Mouse (Mus musculus) testis, adult 2 months (tissue): ENCODE data around the gene Myct1. TPM values are rescaled to one million over a fixed set of nuclear protein-coding genes. Genes with fewer than 3 reads are reported as not detected.

Source experiments
- H3K27ac ChIP-seq: fragments of 200-500 bp; 2 replicates; pipeline ENCODE4 v1.5.1; 2012; ENCODE audit warnings: low read depth, low read length; ENCODE audit not compliant: control insufficient read depth, insufficient read depth
- H3K27me3 ChIP-seq: fragments of 200-500 bp; 2 replicates; pipeline ENCODE4 v1.6.1; 2012; ENCODE audit warnings: mild to moderate bottlenecking, low read length, moderate library complexity; ENCODE audit not compliant: control insufficient read depth, insufficient read depth
- H3K36me3 ChIP-seq: fragments of 200-500 bp; 2 replicates; pipeline ENCODE4 v1.6.1; 2012; ENCODE audit warnings: mild to moderate bottlenecking, low read length; ENCODE audit not compliant: control insufficient read depth, insufficient read depth
- H3K4me1 ChIP-seq: fragments of 200-500 bp; 2 replicates; pipeline ENCODE4 v1.6.1; 2012; ENCODE audit warnings: low read length; ENCODE audit not compliant: control insufficient read depth, insufficient read depth
- H3K4me3 ChIP-seq: fragments of 200-500 bp; 2 replicates; pipeline ENCODE4 v1.5.1; 2012; ENCODE audit warnings: low read depth, mild to moderate bottlenecking, low read length, moderate library complexity, mixed read lengths; ENCODE audit not compliant: control insufficient read depth
- CTCF ChIP-seq: fragments of 200-500 bp; IDR thresholded peaks from 2 replicates; pipeline ENCODE4 v1.5.1; 2012; ENCODE audit warnings: low read depth, mild to moderate bottlenecking, inconsistent platforms, low read length, moderate library complexity; ENCODE audit not compliant: control insufficient read depth, insufficient read depth, insufficient replicate concordance
- POLR2A ChIP-seq: fragments of 200-500 bp; IDR thresholded peaks from 2 replicates; pipeline ENCODE4 v1.6.1; 2012; ENCODE audit warnings: low read depth, mild to moderate bottlenecking, inconsistent platforms, low read length, moderate library complexity; ENCODE audit not compliant: control insufficient read depth
- polyA plus RNA-seq: library from polyadenylated mRNA; depleted of rRNA; stranded (reverse); fragments of >200 nt; gene quantifications from 2 replicates; pipeline ENCODE4 v1.2.3, GENCODE M21; 2012

The Myct1 gene
- polyA plus RNA-seq, 1 experiment: 0.15 TPM

DNA sequence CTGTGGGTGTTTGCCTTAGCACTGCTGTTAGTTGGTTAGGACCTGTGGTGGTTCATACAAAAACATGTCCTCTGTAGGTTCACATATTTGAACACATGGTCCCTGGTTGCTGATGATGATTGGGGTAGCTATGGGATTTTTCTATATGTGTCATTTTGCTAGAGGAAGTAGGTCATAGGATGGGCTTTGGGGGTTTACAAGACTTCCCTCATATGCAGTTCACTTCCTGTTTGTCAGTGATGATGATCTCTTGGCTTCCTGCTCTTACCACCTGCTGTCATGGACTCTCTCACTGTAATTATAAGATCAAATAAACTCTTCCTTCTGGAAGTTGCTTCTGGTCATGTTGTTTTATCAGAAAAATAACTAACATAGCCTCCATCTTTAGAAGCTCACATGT lies 34.8 kb upstream of the Myct1 start:
- no peaks in the 10 kb centered on the region for H3K27me3 ChIP-seq
- H3K27ac ChIP-seq: no peak overlapping the region
- TF ChIP-seq POLR2A (no peak), CTCF (no peak)
- no peaks in the 10 kb centered on the region for H3K4me1 ChIP-seq
- no peaks in the 10 kb centered on the region for H3K36me3 ChIP-seq
- H3K4me3 ChIP-seq: no peak overlapping the region

DNA sequence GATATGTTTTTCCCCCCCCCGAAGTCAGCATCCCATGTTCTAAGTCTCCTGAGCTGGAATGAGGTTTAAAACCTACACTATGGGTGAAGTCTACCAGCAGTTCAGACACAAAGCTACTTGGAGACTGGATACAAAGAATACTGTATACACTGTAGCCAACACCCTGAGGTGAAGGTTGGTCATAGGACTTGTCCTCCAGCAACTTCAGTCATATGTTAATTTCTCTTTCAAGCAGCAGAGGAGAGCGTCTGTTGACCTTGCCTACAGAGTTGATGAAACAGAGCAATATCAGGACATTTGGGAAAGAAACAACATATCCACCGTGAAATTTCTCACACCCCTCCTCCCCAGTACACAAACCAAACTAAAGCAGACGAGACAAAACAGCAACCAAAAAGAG lies 33.0 kb upstream of the Myct1 start:
- TF ChIP-seq POLR2A: no peak
- no peak for TF ChIP-seq CTCF
- H3K27ac ChIP-seq: no peak overlapping the region
- H3K27me3 ChIP-seq: no peaks in the 10 kb centered on the region
- no peaks in the 10 kb centered on the region for H3K36me3 ChIP-seq
- no peaks in the 10 kb centered on the region for H3K4me1 ChIP-seq
- no peak overlapping the region for H3K4me3 ChIP-seq

DNA sequence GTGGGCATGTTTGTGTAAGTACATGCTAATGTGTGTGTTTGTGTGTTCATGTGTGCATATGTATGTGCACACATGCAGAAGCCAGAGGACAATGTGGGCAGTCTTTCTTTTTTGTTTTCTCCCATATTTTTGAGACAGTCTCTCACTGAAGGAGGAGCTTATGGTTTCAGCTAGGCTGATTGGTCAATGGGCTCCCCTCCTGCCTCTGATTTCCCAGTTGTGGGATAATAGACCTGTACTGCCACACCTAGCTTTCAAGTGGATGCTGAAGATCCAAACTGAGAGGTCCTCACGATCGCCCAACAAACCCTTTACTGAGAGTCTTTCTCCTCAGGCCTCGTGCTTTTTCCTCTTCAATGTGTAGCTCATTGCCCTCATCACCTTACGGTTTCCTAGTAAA lies 31.9 kb upstream of the Myct1 start:
- Histone ChIP-seq H3K4me1 (no peaks in the 10 kb centered on the region), H3K36me3 (no peaks in the 10 kb centered on the region), H3K27me3 (no peaks in the 10 kb centered on the region), H3K27ac (no peak overlapping the region), H3K4me3 (no peak overlapping the region)
- no peak for TF ChIP-seq POLR2A
- no peak for TF ChIP-seq CTCF

DNA sequence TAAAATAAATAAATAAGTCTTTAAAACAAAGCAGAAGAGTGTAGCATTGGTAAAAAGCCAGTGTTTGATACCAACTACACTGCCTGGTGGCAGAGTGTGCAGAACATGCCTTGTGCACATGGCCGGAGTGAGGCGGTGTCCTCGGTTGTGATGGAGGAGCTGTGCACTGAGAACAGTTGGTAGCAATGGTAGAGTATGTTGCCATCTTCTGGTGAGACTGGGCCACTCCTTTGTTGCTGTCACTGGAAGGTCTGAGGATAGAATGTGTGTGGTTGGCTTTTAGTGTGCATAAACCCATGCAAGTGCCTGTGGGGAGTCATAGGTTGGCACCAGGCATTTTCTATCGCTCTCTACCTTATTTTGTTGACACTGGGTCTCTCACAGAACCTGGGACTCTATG lies 24.6 kb upstream of the Myct1 start:
- H3K27ac ChIP-seq: no peak overlapping the region
- H3K4me1 ChIP-seq: no peaks in the 10 kb centered on the region
- H3K27me3 ChIP-seq: no peaks in the 10 kb centered on the region
- TF ChIP-seq POLR2A (no peak), CTCF (no peak)
- H3K4me3 ChIP-seq: no peak overlapping the region
- H3K36me3 ChIP-seq: no peaks in the 10 kb centered on the region

DNA sequence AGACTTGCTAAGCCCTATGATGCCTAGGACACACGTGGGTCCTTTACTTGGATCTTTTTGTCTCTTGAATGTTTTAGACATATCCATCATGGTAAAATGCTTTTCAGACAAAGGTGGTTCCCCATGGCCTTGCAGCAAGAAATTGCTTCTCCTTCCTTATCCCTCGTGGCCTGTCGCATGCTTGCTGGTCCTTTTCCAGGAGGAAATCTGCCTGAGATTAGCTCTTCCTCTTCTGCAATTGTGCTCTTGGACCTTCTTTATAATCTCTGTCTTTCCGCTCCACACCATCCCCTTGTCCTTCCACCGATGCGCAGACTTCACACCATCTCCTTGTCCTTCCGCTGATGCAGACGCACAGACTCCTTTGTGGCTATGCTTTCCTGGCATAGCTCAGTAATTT lies 23.5 kb upstream of the Myct1 start:
- no peaks in the 10 kb centered on the region for H3K36me3 ChIP-seq

DNA sequence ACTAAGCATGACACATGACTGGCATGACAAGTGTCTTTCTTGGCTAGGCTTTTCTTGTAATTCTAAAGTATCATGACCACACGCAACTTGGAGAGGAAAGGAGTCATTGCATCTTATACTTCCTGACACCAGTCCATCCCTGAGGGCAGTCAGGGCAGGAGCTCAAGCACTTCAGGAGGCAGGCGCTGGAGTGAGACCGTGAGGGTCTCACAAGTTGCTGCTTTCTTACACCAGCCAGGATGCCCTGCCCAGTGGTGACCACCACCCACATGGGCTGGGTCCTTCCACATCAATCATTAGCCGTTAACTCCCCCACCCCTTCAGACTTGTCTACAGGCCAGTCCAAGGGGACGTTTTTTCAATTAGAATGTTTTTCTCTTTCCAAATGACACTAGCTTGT lies 22.2 kb upstream of the Myct1 start:
- H3K4me3 ChIP-seq: no peak overlapping the region
- no peaks in the 10 kb centered on the region for H3K4me1 ChIP-seq
- TF ChIP-seq POLR2A (no peak), CTCF (no peak)

More for the DNA sequence above, 23.5 kb upstream of the Myct1 start:
- Histone ChIP-seq H3K27ac (no peak overlapping the region), H3K4me1 (no peaks in the 10 kb centered on the region), H3K27me3 (no peaks in the 10 kb centered on the region), H3K4me3 (no peak overlapping the region)
- TF ChIP-seq POLR2A (no peak), CTCF (no peak)

DNA sequence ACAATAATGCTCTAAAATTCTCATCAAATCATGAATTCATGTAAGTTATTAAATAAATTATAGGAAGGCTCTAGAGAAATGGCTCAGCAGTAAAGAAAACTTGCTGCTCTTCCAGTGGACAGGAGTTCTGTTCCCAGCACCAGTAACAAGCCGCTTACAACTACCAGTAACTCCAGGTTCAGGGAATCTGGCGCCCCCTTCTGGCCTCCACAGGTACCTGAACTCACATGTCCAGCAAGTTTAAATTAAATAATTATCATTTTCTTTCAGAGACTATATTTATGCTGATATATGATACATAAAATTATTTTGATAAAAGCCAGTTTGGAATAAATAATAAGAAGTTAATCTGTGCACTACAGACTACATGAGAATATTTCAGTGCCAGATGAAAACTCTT lies 20.2 kb upstream of the Myct1 start:
- no peak for TF ChIP-seq POLR2A
- TF ChIP-seq CTCF: peak; percentile 46; the same call in 1 of the 2 replicates
- Histone ChIP-seq H3K36me3 (no peaks in the 10 kb centered on the region), H3K4me3 (no peak overlapping the region), H3K4me1 (no peaks in the 10 kb centered on the region), H3K27me3 (no peaks in the 10 kb centered on the region), H3K27ac (no peak overlapping the region)

More for the DNA sequence above, 22.2 kb upstream of the Myct1 start:
- Histone ChIP-seq H3K36me3 (no peaks in the 10 kb centered on the region), H3K27me3 (no peaks in the 10 kb centered on the region), H3K27ac (no peak overlapping the region)

DNA sequence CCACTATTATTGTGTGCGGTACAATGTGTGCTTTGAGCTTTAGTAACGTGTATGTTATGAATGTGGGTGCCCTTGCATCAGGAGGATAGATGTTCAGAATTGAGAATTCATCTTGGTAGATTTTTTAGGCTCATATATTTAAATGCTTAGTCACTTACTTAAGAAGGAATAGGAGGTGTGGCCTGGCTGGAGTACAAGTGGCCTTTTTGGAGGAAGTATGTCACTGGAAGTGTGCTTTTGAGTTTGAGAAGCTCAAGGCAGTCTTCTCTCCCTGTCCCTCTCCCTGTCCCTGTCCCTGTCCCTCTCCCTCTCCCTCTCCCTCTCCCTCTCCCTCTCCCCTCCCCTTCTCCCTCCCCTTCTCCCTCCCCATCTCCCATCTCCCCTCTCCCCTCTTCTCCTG lies 2.5 kb upstream of the Myct1 start:
- Histone ChIP-seq H3K4me3 (no peak overlapping the region), H3K27ac (no peak overlapping the region), H3K4me1 (no peaks in the 10 kb centered on the region), H3K36me3 (no peaks in the 10 kb centered on the region), H3K27me3 (no peaks in the 10 kb centered on the region)
- TF ChIP-seq CTCF (no peak), POLR2A (no peak)
